In genomic region chr19:42017399-42018247, GRCm38 (mm10) we compare ENCODE assay signal across 9 mouse cellular contexts. TPM values are rescaled to one million over a fixed set of nuclear protein-coding genes. Genes with fewer than 3 reads are reported as not detected.
DNase-seq lines count a peak whose midpoint lies in the region; ATAC-seq lines count a peak whose summit lies in the region.
"Had no signal": no experiment of that assay in that cellular context is flagged by ENCODE, and none has a peak within 500 bp of the region (broad histone marks: within the 10 kb centered on the region; RNA-seq: fewer than 3 reads in every experiment).

No protein-coding gene starts in this region.

- peak overlapping the region; percentile 52 for H3K27ac ChIP-seq in intestine, embryonic 15.5 days
- peak overlapping the region; percentile 77 for H3K27ac ChIP-seq in limb, embryonic 10.5 days
- 0 out of 2 replicates have a peak overlapping the region, but pooled peaks have one; percentile 25 for H3K27ac ChIP-seq in midbrain, embryonic 13.5 days

- H3K4me3 ChIP-seq in intestine, embryonic 15.5 days (replicated peaks) = no peak overlapping the region
- H3K4me3 ChIP-seq in limb, embryonic 10.5 days = no peak overlapping the region
- no peak overlapping the region for H3K4me3 ChIP-seq in midbrain, embryonic 13.5 days (replicated peaks)

- ATAC-seq in intestine, embryonic 15.5 days = peak; percentile 55; the same call in 1 of the 2 replicates
- ATAC-seq in midbrain, embryonic 13.5 days = no peak

- no peak overlapping the region for H3K9ac ChIP-seq in intestine, embryonic 15.5 days
- H3K9ac ChIP-seq in midbrain, embryonic 13.5 days (replicated peaks) = no peak overlapping the region

- H3K4me2 ChIP-seq in intestine, embryonic 15.5 days (replicated peaks) = no peak overlapping the region
- H3K4me2 ChIP-seq in midbrain, embryonic 13.5 days (replicated peaks) = no peak overlapping the region

- no peaks in the 10 kb centered on the region for H3K36me3 ChIP-seq in intestine, embryonic 15.5 days
- H3K36me3 ChIP-seq in limb, embryonic 10.5 days = no peaks in the 10 kb centered on the region
- H3K36me3 ChIP-seq in midbrain, embryonic 13.5 days = no peaks in the 10 kb centered on the region

- WGBS in intestine, embryonic 15.5 days = 48% methylated on average over 8 of the region's 8 CpGs
- 79% methylated on average over 8 of the region's 8 CpGs for WGBS in limb, embryonic 10.5 days
- WGBS in midbrain, embryonic 13.5 days = 77% methylated on average over 8 of the region's 8 CpGs

- H3K4me1 ChIP-seq in intestine, embryonic 15.5 days (replicated peaks) = peaks cover 10% of the 10 kb centered on the region; the same call in 1 of the 2 replicates
- H3K4me1 ChIP-seq in limb, embryonic 10.5 days = peaks cover 48% of the 10 kb centered on the region
- H3K4me1 ChIP-seq in midbrain, embryonic 13.5 days (replicated peaks) = peaks cover 4% of the 10 kb centered on the region; the same call in 1 of the 2 replicates

- H3K9me3 ChIP-seq in intestine, embryonic 15.5 days = no peaks in the 10 kb centered on the region
- no peaks in the 10 kb centered on the region for H3K9me3 ChIP-seq in limb, embryonic 10.5 days (replicated peaks)
- H3K9me3 ChIP-seq in midbrain, embryonic 13.5 days = no peaks in the 10 kb centered on the region

- H3K27me3 ChIP-seq in intestine, embryonic 15.5 days (replicated peaks) = no peaks in the 10 kb centered on the region
- no peaks in the 10 kb centered on the region for H3K27me3 ChIP-seq in limb, embryonic 10.5 days (ENCODE audit: low read depth, poor library complexity, severe bottlenecking)
- no peaks in the 10 kb centered on the region for H3K27me3 ChIP-seq in midbrain, embryonic 13.5 days

- peak; percentile 24 for DNase-seq in embryo, embryonic 10 days (ENCODE audit: low spot score)
- no peak for DNase-seq in embryo, embryonic 10.5 days (ENCODE audit: low spot score)
- DNase-seq in cerebellum, adult 18-20 months = peak; percentile 89 to 95
- DNase-seq in gastrocnemius, postnatal 10 days = peak; percentile 60
- DNase-seq in limb, embryonic 10.5 days (ENCODE audit: low spot score) = no peak
- DNase-seq in thymus, postnatal 0 days (ENCODE audit: low spot score) = no peak

RNA-seq across cellular contexts. Expression of gene Ankrd2, which starts 18.2 kb away (rescaled TPM):
- 10 to 100 TPM; 65.0 to 72.7 TPM for total RNA-seq in gastrocnemius, postnatal 10 days (2021)
- 0.18 TPM in 1 of 2 replicates, not detected in the other for polyA plus RNA-seq in intestine, embryonic 15.5 days (2015; fragmentation: Nextera tagmentation; extraction: Ambion mirVana)
- polyA plus RNA-seq in limb, embryonic 10.5 days (2016; fragmentation: Nextera tagmentation; extraction: Ambion mirVana) = not detected in 2 replicates
- 0.19 and 0.31 TPM in 2 replicates for polyA plus RNA-seq in midbrain, embryonic 13.5 days (2015; fragmentation: Nextera tagmentation; extraction: Ambion mirVana)
- polyA plus RNA-seq in thymus, postnatal 0 days (2015; fragmentation: Nextera tagmentation; extraction: Ambion mirVana) = 0.21 TPM in 1 of 2 replicates, not detected in the other
- total RNA-seq: hematopoietic stem cell, adult 5-6 weeks had no signal

RNA-seq across cellular contexts. Expression of gene Hoga1, which starts 27.8 kb away (rescaled TPM):
- total RNA-seq in gastrocnemius, postnatal 10 days (2021) = 1 to 10 TPM; 4.5 to 4.6 TPM
- 1.6 and 1.7 TPM in 2 replicates for polyA plus RNA-seq in intestine, embryonic 15.5 days (2015; fragmentation: Nextera tagmentation; extraction: Ambion mirVana)
- 1.1 and 1.3 TPM in 2 replicates for polyA plus RNA-seq in limb, embryonic 10.5 days (2016; fragmentation: Nextera tagmentation; extraction: Ambion mirVana)
- 0.58 and 0.89 TPM in 2 replicates for polyA plus RNA-seq in midbrain, embryonic 13.5 days (2015; fragmentation: Nextera tagmentation; extraction: Ambion mirVana)
- 0.77 and 1.4 TPM in 2 replicates for polyA plus RNA-seq in thymus, postnatal 0 days (2015; fragmentation: Nextera tagmentation; extraction: Ambion mirVana)

RNA-seq across cellular contexts. Expression of gene 4933411K16Rik, which starts 34.4 kb away (rescaled TPM):
- total RNA-seq in gastrocnemius, postnatal 10 days (2021) = under 1 TPM; 0.40 to 0.50 TPM
- not detected in 2 replicates for polyA plus RNA-seq in intestine, embryonic 15.5 days (2015; fragmentation: Nextera tagmentation; extraction: Ambion mirVana)
- polyA plus RNA-seq in limb, embryonic 10.5 days (2016; fragmentation: Nextera tagmentation; extraction: Ambion mirVana) = 0.24 TPM in 1 of 2 replicates, not detected in the other
- polyA plus RNA-seq in midbrain, embryonic 13.5 days (2015; fragmentation: Nextera tagmentation; extraction: Ambion mirVana) = not detected in 2 replicates
- polyA plus RNA-seq in thymus, postnatal 0 days (2015; fragmentation: Nextera tagmentation; extraction: Ambion mirVana) = not detected in 2 replicates
- total RNA-seq: hematopoietic stem cell, adult 5-6 weeks had no signal

RNA-seq across cellular contexts. Expression of gene Ubtd1, which starts 36.1 kb away (rescaled TPM):
- total RNA-seq in gastrocnemius, postnatal 10 days (2021) = 10 to 100 TPM; 23.3 to 27.6 TPM
- polyA plus RNA-seq in intestine, embryonic 15.5 days (2015; fragmentation: Nextera tagmentation; extraction: Ambion mirVana) = 12.2 and 12.4 TPM in 2 replicates
- 14.2 and 15.1 TPM in 2 replicates for polyA plus RNA-seq in limb, embryonic 10.5 days (2016; fragmentation: Nextera tagmentation; extraction: Ambion mirVana)
- polyA plus RNA-seq in midbrain, embryonic 13.5 days (2015; fragmentation: Nextera tagmentation; extraction: Ambion mirVana) = 6.4 and 7.3 TPM in 2 replicates
- 15.4 and 16.0 TPM in 2 replicates for polyA plus RNA-seq in thymus, postnatal 0 days (2015; fragmentation: Nextera tagmentation; extraction: Ambion mirVana)

RNA-seq across cellular contexts. Expression of gene Mms19, which starts 36.7 kb away (rescaled TPM):
- 10 to 100 TPM in 1 of 2 experiments, 1 to 10 TPM in 1; 9.2 to 12.9 TPM for total RNA-seq in gastrocnemius, postnatal 10 days (2021)
- 26.5 and 26.8 TPM in 2 replicates for polyA plus RNA-seq in intestine, embryonic 15.5 days (2015; fragmentation: Nextera tagmentation; extraction: Ambion mirVana)
- 39.9 and 52.5 TPM in 2 replicates for polyA plus RNA-seq in limb, embryonic 10.5 days (2016; fragmentation: Nextera tagmentation; extraction: Ambion mirVana)
- 32.4 and 34.8 TPM in 2 replicates for polyA plus RNA-seq in midbrain, embryonic 13.5 days (2015; fragmentation: Nextera tagmentation; extraction: Ambion mirVana)
- polyA plus RNA-seq in thymus, postnatal 0 days (2015; fragmentation: Nextera tagmentation; extraction: Ambion mirVana) = 28.0 and 31.2 TPM in 2 replicates

Comparison
In these comparisons a context has a peak if more than half of its experiments do, and no peak if none do; other contexts are left out.
1. DNase-seq: peak in embryo, embryonic 10 days (single experiment), cerebellum, adult 18-20 months (2 of 2) and gastrocnemius, postnatal 10 days (single experiment); none in embryo, embryonic 10.5 days (single experiment), limb, embryonic 10.5 days (single experiment) and thymus, postnatal 0 days (single experiment).
2. H3K27ac ChIP-seq: peak in every context shown above with its lines; median percentile 77 in limb, embryonic 10.5 days; 52 in intestine, embryonic 15.5 days; 25 in midbrain, embryonic 13.5 days.